Mouse (Mus musculus): ENCODE measurements around the gene Ank2. TPM values are rescaled to one million over a fixed set of nuclear protein-coding genes. Genes with fewer than 3 reads are reported as not detected.

Ank2 gene
- total and polyA plus RNA-seq, 2 experiments: 1.2 to 5.6 TPM

DNA sequence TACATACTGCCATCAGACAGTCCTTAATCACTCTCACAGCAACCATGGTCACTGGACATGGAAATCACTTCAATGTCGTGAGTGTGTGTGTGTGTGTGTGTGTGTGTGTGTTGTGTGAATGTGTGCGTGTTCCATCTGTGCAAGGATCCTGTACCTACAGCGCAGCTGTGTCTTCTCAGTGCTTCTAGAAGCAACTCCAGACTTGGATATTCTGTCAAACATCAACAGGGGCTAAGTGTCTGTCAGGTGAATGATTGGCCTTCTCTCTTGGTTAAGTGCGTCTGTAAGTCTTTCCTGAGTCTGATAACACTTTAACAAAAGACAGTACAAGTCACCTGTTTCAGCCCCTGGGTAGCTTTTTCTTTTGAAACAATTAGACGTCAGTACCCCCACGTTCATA, 25.0 kb downstream of the Ank2 start:
- 57% methylated on average over 6 of the region's 6 CpGs for WGBS
- Histone ChIP-seq H3K27me3 (ENCODE audit: control insufficient read depth, insufficient read depth, low read length) (no peaks in the 10 kb centered on the region), H3K4me1 (ENCODE audit: control insufficient read depth, insufficient read depth, low read length) (no peaks in the 10 kb centered on the region), H3K4me3 (ENCODE audit: insufficient read depth, low read depth, low read length) (no peak overlapping the region), H3K27ac (replicated peaks; ENCODE audit: insufficient read depth, low read depth, low read length) (no peak overlapping the region), H3K79me2 (ENCODE audit: control insufficient read depth, insufficient read depth, low read length) (no peaks in the 10 kb centered on the region), H3K36me3 (ENCODE audit: control insufficient read depth, insufficient read depth, low read length) (no peaks in the 10 kb centered on the region), H3K9ac (ENCODE audit: low read depth, low read length) (no peak overlapping the region)
- no peak for DNase-seq (ENCODE audit: extremely low read depth, low read depth, low spot score)
- no peak for TF ChIP-seq POLR2A (IDR thresholded peaks at IDR 0.05; ENCODE audit: extremely low read depth, insufficient read depth, low read length)
- no peak for TF ChIP-seq CTCF (IDR thresholded peaks at IDR 0.05; ENCODE audit: low read depth, low read length)

DNA sequence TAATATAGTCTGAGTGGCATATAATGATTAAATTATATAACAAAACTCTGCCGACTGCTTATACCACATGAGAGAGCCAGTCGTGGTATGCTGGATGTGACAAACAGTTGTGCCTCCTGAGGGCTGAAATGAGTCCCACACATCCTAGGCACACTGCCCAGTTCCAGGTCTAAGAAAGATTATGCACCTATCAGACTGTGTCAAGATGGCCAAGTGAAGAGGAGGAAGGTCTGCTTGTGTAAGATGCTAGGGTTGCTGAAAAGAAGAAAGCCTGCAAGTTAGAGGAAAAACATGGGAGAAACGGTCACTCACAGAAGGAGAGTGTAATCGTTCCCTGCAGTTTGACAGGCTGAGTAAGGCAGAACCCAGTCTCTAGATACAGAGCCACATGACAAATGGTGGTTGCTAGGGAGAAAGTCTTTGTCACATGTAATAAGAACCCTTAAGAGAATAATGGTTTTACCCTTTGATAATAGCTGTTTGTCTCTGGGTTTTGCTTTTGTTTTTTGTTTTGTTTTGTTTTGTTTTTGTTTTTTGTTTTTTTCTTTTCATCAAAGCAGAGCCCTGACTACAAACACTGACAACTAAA, 29.9 kb downstream of the Ank2 start:
- TF ChIP-seq CTCF (IDR thresholded peaks at IDR 0.05; ENCODE audit: low read depth, low read length) (no peak), POLR2A (IDR thresholded peaks at IDR 0.05; ENCODE audit: extremely low read depth, insufficient read depth, low read length) (no peak)
- WGBS: 67% methylated on average over 4 of the region's 4 CpGs
- Histone ChIP-seq H3K4me3 (ENCODE audit: insufficient read depth, low read depth, low read length) (no peak overlapping the region), H3K79me2 (ENCODE audit: control insufficient read depth, insufficient read depth, low read length) (no peaks in the 10 kb centered on the region), H3K27me3 (ENCODE audit: control insufficient read depth, insufficient read depth, low read length) (no peaks in the 10 kb centered on the region), H3K36me3 (ENCODE audit: control insufficient read depth, insufficient read depth, low read length) (no peaks in the 10 kb centered on the region), H3K9ac (ENCODE audit: low read depth, low read length) (no peak overlapping the region), H3K4me1 (ENCODE audit: control insufficient read depth, insufficient read depth, low read length) (no peaks in the 10 kb centered on the region), H3K27ac (replicated peaks; ENCODE audit: insufficient read depth, low read depth, low read length) (no peak overlapping the region)
- DNase-seq (ENCODE audit: extremely low read depth, low read depth, low spot score): no peak

DNA sequence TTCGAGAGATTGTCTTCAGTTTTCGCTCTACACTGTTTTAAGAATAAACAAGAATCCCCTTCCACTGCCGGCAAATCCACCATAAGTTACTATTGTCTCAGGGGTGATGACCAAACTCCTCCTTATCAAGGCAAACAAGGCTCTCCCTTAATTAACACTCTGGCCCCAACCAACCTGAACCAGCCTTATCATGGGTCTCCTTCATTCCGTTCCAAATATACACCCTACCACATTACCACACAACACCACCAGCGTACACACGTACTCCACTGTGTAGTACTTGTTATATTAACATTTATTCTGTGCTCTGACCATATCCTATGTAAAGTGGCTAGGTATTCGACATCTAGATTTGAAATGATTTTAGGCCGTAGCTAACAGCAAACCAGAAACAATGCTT, 30.6 kb downstream of the Ank2 start:
- 62% methylated on average over 8 of the region's 8 CpGs for WGBS
- H3K27ac ChIP-seq (replicated peaks; ENCODE audit: insufficient read depth, low read depth, low read length): no peak overlapping the region

DNA sequence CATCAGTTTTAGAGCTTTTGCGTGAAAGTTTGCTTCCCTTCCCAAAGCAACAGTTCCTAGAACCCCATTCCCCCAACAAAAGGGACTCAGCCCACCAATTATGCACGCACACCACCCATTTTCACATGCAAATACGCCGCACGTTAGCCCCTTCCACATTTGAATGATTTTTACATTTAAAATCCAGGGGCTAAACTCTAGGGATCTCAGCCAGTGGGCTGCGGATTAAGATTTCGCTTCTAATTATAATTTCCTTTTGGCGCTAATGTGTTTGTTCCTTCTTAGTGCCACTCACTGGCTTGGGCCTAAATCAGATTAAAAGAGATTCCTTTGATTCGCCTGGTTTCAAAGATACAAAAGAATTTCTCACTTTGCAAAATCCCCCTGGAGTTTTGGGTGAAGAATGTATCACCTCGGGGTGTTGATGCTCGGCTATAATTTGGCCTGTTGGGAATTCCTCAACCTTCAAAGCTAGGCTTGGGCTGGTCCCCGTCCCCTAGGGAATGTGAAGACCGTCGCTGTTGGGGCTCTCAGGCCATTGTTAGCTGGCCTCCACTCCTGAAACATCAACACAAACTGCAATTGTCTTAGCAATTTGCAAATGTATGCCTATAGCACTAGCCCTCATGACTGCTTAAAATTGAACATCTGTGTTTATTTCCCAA, 35.2 kb downstream of the Ank2 start:
- H3K4me3 ChIP-seq (ENCODE audit: insufficient read depth, low read depth, low read length): no peak overlapping the region
- DNase-seq (ENCODE audit: extremely low read depth, low read depth, low spot score): no peak
- no peaks in the 10 kb centered on the region for H3K27me3 ChIP-seq (ENCODE audit: control insufficient read depth, insufficient read depth, low read length)
- no peaks in the 10 kb centered on the region for H3K79me2 ChIP-seq (ENCODE audit: control insufficient read depth, insufficient read depth, low read length)
- H3K36me3 ChIP-seq (ENCODE audit: control insufficient read depth, insufficient read depth, low read length): no peaks in the 10 kb centered on the region
- WGBS: 68% methylated on average over 14 of the region's 14 CpGs
- H3K4me1 ChIP-seq (ENCODE audit: control insufficient read depth, insufficient read depth, low read length): no peaks in the 10 kb centered on the region
- no peak overlapping the region for H3K9ac ChIP-seq (ENCODE audit: low read depth, low read length)
- no peak overlapping the region for H3K27ac ChIP-seq (replicated peaks; ENCODE audit: insufficient read depth, low read depth, low read length)
- TF ChIP-seq POLR2A (IDR thresholded peaks at IDR 0.05; ENCODE audit: extremely low read depth, insufficient read depth, low read length) (no peak), CTCF (IDR thresholded peaks at IDR 0.05; ENCODE audit: low read depth, low read length) (no peak)

More for the DNA sequence above, 30.6 kb downstream of the Ank2 start:
- H3K9ac ChIP-seq (ENCODE audit: low read depth, low read length): no peak overlapping the region
- no peaks in the 10 kb centered on the region for H3K4me1 ChIP-seq (ENCODE audit: control insufficient read depth, insufficient read depth, low read length)
- no peaks in the 10 kb centered on the region for H3K36me3 ChIP-seq (ENCODE audit: control insufficient read depth, insufficient read depth, low read length)
- no peaks in the 10 kb centered on the region for H3K79me2 ChIP-seq (ENCODE audit: control insufficient read depth, insufficient read depth, low read length)
- H3K4me3 ChIP-seq (ENCODE audit: insufficient read depth, low read depth, low read length): no peak overlapping the region
- no peaks in the 10 kb centered on the region for H3K27me3 ChIP-seq (ENCODE audit: control insufficient read depth, insufficient read depth, low read length)
- no peak for TF ChIP-seq CTCF (IDR thresholded peaks at IDR 0.05; ENCODE audit: low read depth, low read length)
- DNase-seq (ENCODE audit: extremely low read depth, low read depth, low spot score): no peak

DNA sequence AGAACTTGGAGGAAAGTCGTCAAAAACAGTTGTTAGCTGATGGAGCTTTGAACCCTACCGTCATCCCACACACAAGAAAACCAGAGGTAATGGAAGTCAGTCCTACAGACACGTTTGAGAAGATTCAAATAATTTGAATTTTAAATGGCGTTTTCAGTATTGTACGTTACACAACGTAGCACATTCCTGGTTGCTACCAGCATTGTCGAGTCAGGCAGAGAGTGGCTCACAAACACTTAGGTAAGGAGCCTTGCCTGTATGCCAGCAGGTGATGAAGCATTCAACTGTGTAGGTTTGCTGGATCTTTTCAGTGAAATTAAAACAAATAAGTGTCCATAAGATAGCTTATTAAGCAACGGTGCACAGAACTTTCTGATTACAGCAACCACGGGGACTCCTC, 36.0 kb downstream of the Ank2 start:
- 47% methylated on average over 9 of the region's 9 CpGs for WGBS
- Histone ChIP-seq H3K79me2 (ENCODE audit: control insufficient read depth, insufficient read depth, low read length) (no peaks in the 10 kb centered on the region), H3K4me3 (ENCODE audit: insufficient read depth, low read depth, low read length) (no peak overlapping the region), H3K27ac (replicated peaks; ENCODE audit: insufficient read depth, low read depth, low read length) (no peak overlapping the region), H3K9ac (ENCODE audit: low read depth, low read length) (no peak overlapping the region), H3K27me3 (ENCODE audit: control insufficient read depth, insufficient read depth, low read length) (no peaks in the 10 kb centered on the region), H3K36me3 (ENCODE audit: control insufficient read depth, insufficient read depth, low read length) (no peaks in the 10 kb centered on the region), H3K4me1 (ENCODE audit: control insufficient read depth, insufficient read depth, low read length) (no peaks in the 10 kb centered on the region)
- DNase-seq (ENCODE audit: extremely low read depth, low read depth, low spot score): no peak
- TF ChIP-seq CTCF (IDR thresholded peaks at IDR 0.05; ENCODE audit: low read depth, low read length) (no peak), POLR2A (IDR thresholded peaks at IDR 0.05; ENCODE audit: extremely low read depth, insufficient read depth, low read length) (no peak)

DNA sequence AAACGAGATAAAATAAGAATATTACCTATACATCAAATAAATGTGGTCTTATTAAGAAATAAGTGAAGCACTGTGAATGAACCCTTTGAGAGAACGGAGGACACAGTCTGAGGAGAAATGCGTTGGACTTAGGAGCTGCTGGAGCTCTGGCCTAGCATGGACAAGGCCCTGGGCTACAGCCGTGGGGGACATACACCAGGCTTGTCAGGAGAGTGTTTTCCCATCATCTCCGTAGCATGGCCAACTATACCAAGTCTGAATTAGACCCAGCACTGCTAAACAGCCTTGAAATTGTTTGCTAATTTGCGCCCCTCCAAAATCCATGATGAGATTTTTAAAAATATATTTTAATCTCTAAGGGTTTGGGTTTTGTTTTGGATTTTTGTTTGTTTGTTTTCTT, 36.7 kb downstream of the Ank2 start:
- no peaks in the 10 kb centered on the region for H3K36me3 ChIP-seq (ENCODE audit: control insufficient read depth, insufficient read depth, low read length)

More for the DNA sequence above, 36.7 kb downstream of the Ank2 start:
- H3K27ac ChIP-seq (replicated peaks; ENCODE audit: insufficient read depth, low read depth, low read length): no peak overlapping the region
- DNase-seq (ENCODE audit: extremely low read depth, low read depth, low spot score): no peak
- no peak overlapping the region for H3K9ac ChIP-seq (ENCODE audit: low read depth, low read length)
- no peak for TF ChIP-seq POLR2A (IDR thresholded peaks at IDR 0.05; ENCODE audit: extremely low read depth, insufficient read depth, low read length)
- TF ChIP-seq CTCF (IDR thresholded peaks at IDR 0.05; ENCODE audit: low read depth, low read length): no peak
- H3K4me3 ChIP-seq (ENCODE audit: insufficient read depth, low read depth, low read length): no peak overlapping the region
- H3K79me2 ChIP-seq (ENCODE audit: control insufficient read depth, insufficient read depth, low read length): no peaks in the 10 kb centered on the region
- 71% methylated on average over 6 of the region's 6 CpGs for WGBS
- H3K4me1 ChIP-seq (ENCODE audit: control insufficient read depth, insufficient read depth, low read length): no peaks in the 10 kb centered on the region
- no peaks in the 10 kb centered on the region for H3K27me3 ChIP-seq (ENCODE audit: control insufficient read depth, insufficient read depth, low read length)

Measured in liver, adult 2 months (tissue).